In the genomic region with DNA sequence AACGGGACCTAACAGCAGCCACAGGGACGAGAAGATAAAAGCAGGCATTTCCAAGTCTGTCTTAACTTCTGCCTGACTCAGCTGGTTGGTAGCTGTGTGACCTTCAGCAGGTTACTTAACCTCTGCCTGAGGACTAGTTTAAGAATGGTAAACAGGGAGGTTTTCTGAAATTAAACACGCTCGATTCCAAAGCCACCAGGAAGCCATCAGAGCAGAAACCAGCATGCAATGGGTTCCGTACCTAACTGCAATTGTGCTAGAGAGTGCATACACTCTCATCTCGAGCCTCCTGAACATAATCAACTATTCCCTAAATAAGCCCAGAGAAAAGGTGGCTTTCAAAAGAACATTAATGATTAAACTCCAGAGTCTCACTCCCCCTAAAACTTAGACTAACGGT, we compare ENCODE assay signal across 1 mouse cellular context.
TF ChIP-seq lines count a peak whose summit lies in the region.

No protein-coding gene starts in this region.

TF ChIP-seq in CH12.LX, 34 proteins besides CTCF, POLR2A, EP300 and RAD21:
- TF ChIP-seq USF1 (IDR thresholded peaks at IDR 0.05; ENCODE audit: low read depth, low read length) (no peak), MAFK (IDR thresholded peaks at IDR 0.05; ENCODE audit: insufficient replicate concordance, low read length) (0 out of 2 replicates have a peak, but pooled peaks have one; percentile 4)
TF ChIP-seq in CH12.LX: peak in this region for 1.
